Mouse (Mus musculus) urinary bladder, postnatal 10 days (tissue): ENCODE data around the gene Chil5.
"Not testable (repeated sequence)": the region's sequence is repeated elsewhere in the genome, so short reads cannot be mapped to it uniquely, and the experiment has no call there.

ENCODE experiments used
- DNase-seq: peaks from one replicate; pipeline ENCODE4 v3.0.0; 2022; ENCODE audit warnings: low spot score

Chil5 gene

GRCm38 (mm10) chr3:106032781-106033180 is at the start of gene Chil5:
TSS of gene Chil5 (minus strand) at chr3:106032814.
- no peak for DNase-seq

- no peak for DNase-seq
These were observed 42.2 kb upstream of the Chil5 start for GRCm38 (mm10) chr3:106074824-106075223.

DNA sequence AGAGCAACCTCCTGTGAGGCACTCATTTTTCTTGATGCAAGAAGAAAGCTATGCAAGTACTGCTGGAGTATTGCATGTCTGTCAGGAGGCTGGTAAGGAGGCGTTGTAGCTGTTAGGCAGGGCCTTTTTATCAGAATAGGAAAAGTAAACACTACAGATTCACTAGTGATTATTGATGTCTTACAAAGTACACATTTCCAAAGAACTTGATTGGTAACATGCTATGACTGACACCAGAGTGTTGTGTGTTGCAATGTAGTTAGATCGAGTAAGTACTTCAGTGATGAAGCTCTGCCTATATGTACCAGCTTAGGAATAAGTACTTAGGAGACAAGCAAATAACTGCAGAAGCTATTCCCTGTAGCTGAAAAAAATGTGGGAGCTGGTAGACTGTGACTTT is 38.4 kb upstream of the Chil5 start:
- DNase-seq, result no peak

GRCm38 (mm10) chr3:106067707-106068106 is 35.1 kb upstream of the Chil5 start:
- DNase-seq, result not testable (repeated sequence)

DNA sequence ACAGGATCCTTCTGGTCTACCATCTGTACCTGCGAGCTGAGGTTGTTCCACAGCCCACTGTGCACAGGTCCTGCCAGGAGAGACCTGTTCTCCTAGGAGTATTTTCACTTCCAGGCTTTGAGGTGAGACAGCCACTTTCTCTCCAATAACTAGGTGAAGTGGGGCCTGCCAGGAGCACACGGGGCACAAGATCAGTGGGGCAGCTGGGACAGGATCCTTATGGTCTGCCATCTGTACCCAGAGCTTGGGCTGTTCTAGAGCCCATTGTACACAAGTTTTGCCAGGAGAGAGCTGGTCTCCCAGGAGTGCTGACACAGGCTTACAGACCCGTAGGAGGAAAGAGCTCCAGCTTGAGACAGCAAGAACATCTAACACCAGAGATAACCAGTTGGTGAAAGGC is 25.4 kb upstream of the Chil5 start:
- no peak for DNase-seq

- DNase-seq, result no peak
These were observed 19.3 kb upstream of the Chil5 start for GRCm38 (mm10) chr3:106051896-106052295.

- no peak for DNase-seq
These were observed 7.7 kb upstream of the Chil5 start for GRCm38 (mm10) chr3:106040306-106040705.

DNA sequence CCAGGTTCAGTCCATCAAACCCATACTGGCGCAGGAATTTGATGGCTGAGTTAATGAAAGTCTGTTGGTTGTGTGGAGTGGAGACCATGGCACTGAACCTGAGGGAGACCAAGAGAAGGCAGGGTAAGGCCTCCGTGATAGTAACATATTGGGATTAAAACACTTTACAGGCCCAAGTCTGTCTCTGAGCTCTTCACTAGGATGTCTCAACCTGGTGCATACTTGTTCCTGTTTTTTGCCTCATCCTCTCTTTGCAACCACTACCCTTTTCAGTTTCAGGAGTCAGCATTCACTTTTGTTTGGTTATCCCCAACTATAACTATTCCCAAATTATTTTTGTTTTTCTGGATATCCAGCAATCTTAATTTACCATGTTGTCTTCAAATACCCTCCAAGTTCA is 8.5 kb downstream of the Chil5 start:
- no peak for DNase-seq

GRCm38 (mm10) chr3:106021840-106022239 is 10.8 kb downstream of the Chil5 start:
- DNase-seq, result no peak

GRCm38 (mm10) chr3:106014546-106014945 is 18.1 kb downstream of the Chil5 start, which contains the start of gene Pifo:
TSS of gene Pifo (minus strand) at chr3:106014646.
- no peak for DNase-seq

DNA sequence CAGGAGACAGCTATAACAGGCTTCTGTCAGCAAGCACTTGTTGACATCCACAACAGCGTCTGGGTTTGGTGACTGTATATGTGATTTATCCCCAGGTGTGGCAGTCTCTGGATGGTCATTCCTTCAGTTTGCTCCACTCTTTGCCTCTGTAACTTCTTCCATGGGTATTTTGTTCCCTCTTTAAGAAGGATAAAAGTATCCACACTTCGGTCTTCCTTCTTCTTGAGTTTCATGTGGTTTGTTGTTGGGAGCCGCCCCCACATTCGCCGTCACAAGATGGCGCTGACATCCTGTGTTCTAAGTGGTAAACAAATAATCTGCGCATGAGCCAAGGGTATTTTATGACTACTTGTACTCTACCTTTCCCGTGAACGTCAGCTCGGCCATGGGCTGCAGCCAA is 29.3 kb downstream of the Chil5 start:
- DNase-seq, result not testable (repeated sequence)

DNA sequence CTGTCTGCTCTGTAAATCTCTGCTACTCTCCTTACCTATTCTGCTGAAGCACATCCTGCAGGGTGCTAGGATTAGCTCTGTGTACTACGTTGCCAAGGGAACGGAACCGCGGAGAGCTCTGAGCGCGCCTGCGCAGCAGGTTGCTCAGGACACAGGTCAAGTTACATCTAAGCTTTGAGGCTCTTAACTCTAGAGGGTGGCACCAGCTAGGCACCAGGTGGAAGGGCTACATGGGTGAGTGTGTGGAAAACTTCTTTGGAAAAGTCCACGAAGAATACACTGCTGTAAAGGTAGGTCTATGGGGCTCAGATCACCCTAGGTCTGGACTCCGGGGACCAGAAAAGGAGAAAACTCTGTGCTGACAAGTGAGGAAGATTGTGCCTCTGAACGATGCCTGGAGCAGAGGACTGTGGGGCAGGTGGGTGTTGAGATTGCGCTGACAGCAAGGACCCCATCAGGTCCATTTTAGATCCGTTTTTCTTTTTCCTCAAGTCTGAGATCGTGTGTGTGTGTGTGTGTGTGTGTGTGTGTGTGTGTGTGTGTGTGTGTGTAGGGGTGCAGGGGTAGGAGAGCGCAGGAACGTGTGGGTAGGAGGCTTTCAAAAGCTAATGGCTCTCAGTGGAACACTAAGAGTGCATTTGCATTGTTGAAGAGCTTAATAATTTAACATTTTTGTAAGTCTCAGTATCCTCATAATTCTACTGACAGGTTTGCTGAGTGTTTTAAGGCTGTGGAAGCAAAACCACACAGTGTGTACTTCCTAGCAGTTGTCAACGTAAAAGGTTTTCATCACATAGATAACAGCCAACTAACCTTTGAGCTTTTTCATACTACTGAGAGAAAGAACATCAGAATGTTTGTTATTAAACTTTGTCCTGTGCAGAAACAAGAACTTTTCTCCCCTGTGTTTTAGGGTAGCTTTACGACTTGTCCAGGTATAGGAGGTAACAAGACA is 30.9 kb downstream of the Chil5 start:
- no peak for DNase-seq

DNA sequence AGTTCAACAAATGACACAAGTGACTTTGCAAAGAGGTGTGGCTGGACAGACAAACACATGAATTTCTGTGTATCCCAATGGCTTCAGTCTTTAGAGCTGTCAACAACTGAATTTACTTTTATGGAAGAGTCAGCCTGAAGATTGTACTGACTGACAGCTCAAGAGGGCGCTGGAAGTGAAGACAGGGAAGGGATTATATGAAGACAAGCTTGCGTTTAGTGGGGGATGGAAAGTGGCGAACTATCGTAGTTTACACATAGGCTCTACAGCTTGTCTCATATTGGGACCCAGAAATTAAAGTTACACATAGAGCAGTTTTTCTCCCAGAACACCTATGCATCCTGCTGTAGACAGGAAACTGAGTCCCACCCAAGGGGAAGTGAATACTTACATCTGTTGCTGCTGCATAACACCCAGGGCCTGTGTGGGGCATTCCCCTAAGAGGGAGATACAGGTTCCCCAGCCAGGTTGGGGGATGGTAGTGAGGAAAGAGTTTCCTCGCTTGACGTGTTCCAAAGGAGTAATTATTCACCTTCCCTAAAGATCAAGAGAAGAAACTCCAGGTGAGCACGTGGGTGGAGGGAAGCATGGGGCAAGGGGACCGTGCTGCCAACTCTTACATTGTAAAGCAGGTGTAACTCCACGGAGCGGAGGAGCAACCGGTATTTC is 31.8 kb downstream of the Chil5 start:
- DNase-seq, result no peak

DNA sequence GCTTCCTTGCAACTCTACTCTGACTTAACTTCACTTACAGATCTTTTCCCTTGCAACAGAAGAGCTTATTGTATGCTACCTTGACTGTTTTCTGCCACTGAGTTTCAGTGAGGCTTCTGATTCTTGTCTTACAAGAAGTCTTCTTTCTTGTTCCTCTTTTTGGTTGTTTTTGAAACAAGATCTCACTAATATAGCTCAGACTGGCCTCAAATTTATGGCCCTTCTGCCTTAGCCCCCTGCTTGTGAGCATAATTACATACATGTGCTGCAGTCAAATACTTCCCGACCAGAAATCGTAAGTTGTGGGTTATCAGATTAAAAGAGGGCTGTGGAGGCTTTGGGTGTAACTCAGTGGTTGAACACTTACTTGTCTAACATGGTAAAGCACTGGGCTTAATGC is 37.9 kb downstream of the Chil5 start:
- no peak for DNase-seq

GRCm38 (mm10) chr3:105991653-105992283 is 40.8 kb downstream of the Chil5 start:
- no peak for DNase-seq

DNA sequence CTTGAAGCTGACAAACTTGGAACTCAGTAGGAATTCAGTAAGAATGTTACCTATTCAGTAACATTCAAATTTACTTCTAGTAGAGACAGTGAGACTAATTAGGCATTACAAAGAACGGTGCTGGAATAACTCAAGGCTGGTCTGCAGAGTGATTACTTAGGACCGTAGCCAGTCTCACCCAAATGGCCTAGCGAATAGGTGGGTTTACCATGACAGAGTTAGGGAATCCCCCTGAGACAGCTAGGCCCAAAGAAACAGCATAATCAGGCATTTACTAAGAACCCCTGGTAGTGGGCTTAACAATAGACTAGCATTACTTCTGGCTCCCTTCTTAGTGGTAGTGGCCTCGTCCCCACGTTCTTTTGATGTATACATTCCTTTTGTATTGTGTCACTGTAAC is 43.0 kb downstream of the Chil5 start:
- DNase-seq, result not testable (repeated sequence)

GRCm38 (mm10) chr3:105974174-105974573 is 58.4 kb downstream of the Chil5 start:
- no peak for DNase-seq

DNA sequence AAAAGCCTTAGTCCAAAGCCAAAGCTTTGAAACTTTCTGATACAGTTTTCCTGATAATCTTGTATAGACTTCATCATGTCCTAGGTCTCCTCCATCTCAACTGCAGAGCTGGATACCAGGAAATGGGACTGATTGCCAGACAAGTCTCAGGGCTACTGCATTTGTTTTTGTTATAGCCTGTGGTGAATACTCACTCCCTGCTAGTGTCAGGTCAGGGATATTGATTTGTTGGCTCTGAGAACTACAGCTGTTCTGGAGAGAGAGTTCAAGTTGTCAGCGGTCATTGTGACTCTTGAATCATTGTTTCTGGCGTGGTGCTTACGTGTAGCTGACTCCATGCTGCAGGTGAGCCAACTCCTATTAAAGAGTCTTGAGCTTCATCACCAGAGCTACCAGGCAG is 59.2 kb downstream of the Chil5 start, which contains the start of gene Ovgp1:
Gene Ovgp1 (plus strand): TSS at position 301 of the 400 bp plus-strand sequence.
- no peak for DNase-seq

- DNase-seq, result no peak
These were observed 60.7 kb downstream of the Chil5 start for GRCm38 (mm10) chr3:105971831-105972446.
